Mouse (Mus musculus): ENCODE data around the gene Spata2l. TPM values are rescaled to one million over a fixed set of nuclear protein-coding genes. Genes with fewer than 3 reads are reported as not detected.
A peak's percentile ranks its signal among the peaks of the same experiment; 100 is the strongest.

Gene Spata2l
- polyA plus RNA-seq, 1 experiment = 0.25 TPM

- TF ChIP-seq EP300 (IDR thresholded peaks at IDR 0.05; ENCODE audit: insufficient read depth, low read depth, low read length) = no peak
- TF ChIP-seq POLR2A (IDR thresholded peaks at IDR 0.05; ENCODE audit: insufficient read depth, low read length) = no peak
- TF ChIP-seq CTCF (IDR thresholded peaks at IDR 0.05; ENCODE audit: low read depth, low read length) = no peak
- H3K4me3 ChIP-seq (ENCODE audit: low read depth, low read length) = no peak overlapping the region
- H3K36me3 ChIP-seq (ENCODE audit: control insufficient read depth, insufficient read depth, low read length, poor library complexity, severe bottlenecking) = peaks cover 11% of the 10 kb centered on the region; the same call in 1 of the 2 replicates
- no peak overlapping the region for H3K27ac ChIP-seq (ENCODE audit: insufficient read depth, low read length)
- H3K4me1 ChIP-seq (ENCODE audit: control insufficient read depth, insufficient read depth, low read length) = no peaks in the 10 kb centered on the region
- no peaks in the 10 kb centered on the region for H3K9me3 ChIP-seq (replicated peaks; ENCODE audit: control insufficient read depth, insufficient read depth, low read length, poor library complexity, severe bottlenecking)
- H3K9ac ChIP-seq (ENCODE audit: low read depth, poor library complexity, severe bottlenecking) = no peak overlapping the region
- H3K27me3 ChIP-seq (ENCODE audit: control insufficient read depth, insufficient read depth, low read length, poor library complexity, severe bottlenecking) = no peaks in the 10 kb centered on the region
Observed at GRCm38 (mm10) chr8:123228416-123228815, 7.6 kb downstream of the Spata2l start.

DNA sequence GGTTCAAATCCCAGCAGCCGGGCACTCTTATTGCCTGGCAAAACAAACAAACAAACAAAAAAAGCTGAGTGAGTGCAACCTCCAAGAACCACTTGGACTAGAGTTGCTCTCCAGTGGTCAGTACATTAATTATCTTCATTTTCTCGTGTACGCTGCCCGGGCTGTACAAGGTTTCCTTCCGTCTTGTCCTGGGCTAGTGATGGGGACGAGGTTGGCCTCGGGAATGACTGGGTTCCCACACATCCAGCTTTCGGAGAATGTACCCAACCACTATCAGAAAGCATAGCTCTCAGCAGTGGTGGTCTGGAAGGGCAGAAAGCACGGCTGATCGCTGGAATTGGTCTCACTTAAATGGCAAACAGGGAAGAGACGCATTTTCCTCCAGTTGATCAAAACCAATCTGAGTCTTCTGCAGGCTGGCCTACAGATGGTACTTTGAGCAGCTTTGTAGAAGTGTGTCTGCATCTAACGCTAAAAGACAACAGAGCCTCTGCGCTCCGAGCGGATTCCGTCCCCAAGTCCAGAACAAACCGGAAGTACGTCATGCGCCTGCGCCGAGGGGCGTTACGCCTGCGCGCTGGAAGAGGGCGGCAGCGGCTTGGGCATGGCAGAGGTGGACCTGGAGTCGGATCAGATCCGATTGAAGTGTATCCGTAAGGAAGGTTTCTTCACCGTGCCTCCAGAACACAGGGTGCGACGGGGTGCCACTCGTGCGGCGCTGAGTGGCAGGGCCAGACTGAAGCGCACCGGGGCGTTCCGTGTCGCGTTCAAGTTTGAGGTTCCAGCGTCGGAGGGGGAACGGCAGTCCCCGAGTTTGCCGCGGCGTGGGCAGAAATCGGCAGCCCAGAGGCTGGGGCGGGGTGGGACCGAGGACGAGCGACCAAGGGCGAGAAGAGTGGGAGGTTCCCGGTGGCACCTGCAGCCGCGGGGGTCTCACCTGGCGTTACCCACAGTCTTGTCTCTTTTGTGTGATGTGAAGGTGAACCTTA lies 11.5 kb downstream of the Spata2l start, which contains the start of gene Cdk10:
Gene Cdk10, plus strand, starts transcription at position 565 of the 989 bp plus-strand sequence.
- peak within 1 kb of the TSS; percentile 38; the same call in 1 of the 2 replicates for H3K27ac ChIP-seq (ENCODE audit: insufficient read depth, low read length)
- H3K27me3 ChIP-seq (ENCODE audit: control insufficient read depth, insufficient read depth, low read length, poor library complexity, severe bottlenecking) = no peaks in the 10 kb centered on the region
- H3K9ac ChIP-seq (ENCODE audit: low read depth, poor library complexity, severe bottlenecking) = peak within 1 kb of the TSS; percentile 86
- H3K9me3 ChIP-seq (replicated peaks; ENCODE audit: control insufficient read depth, insufficient read depth, low read length, poor library complexity, severe bottlenecking) = no peaks in the 10 kb centered on the region
- H3K36me3 ChIP-seq (ENCODE audit: control insufficient read depth, insufficient read depth, low read length, poor library complexity, severe bottlenecking) = peaks cover 11% of the 10 kb centered on the region; the same call in 1 of the 2 replicates
- TF ChIP-seq POLR2A (IDR thresholded peaks at IDR 0.05; ENCODE audit: insufficient read depth, low read length) (peak; percentile 98), EP300 (IDR thresholded peaks at IDR 0.05; ENCODE audit: insufficient read depth, low read depth, low read length) (no peak), CTCF (IDR thresholded peaks at IDR 0.05; ENCODE audit: low read depth, low read length) (no peak)
- no peaks in the 10 kb centered on the region for H3K4me1 ChIP-seq (ENCODE audit: control insufficient read depth, insufficient read depth, low read length)
- H3K4me3 ChIP-seq (ENCODE audit: low read depth, low read length) = peak within 1 kb of the TSS; percentile 88

DNA sequence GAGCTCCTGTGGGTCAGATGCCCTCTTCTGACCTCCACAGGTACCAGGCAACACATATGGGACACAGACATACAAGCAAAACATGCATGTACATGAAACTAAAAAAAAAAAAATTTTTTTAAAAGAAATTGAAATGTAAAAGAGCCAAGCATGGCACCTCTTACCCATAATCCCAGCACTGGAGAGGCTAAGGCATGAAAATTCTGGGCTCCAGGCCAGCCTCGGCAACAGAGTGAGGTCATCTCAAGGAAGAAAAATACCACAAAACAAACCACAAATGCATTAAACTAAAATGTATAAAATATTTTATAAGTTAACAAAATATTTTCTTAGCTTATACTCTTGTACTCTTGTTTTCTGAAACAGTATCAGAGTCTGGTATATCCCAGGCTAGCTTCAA lies 15.1 kb downstream of the Spata2l start:
- no peak overlapping the region for H3K27ac ChIP-seq (ENCODE audit: insufficient read depth, low read length)
- TF ChIP-seq POLR2A (IDR thresholded peaks at IDR 0.05; ENCODE audit: insufficient read depth, low read length) (no peak), EP300 (IDR thresholded peaks at IDR 0.05; ENCODE audit: insufficient read depth, low read depth, low read length) (no peak), CTCF (IDR thresholded peaks at IDR 0.05; ENCODE audit: low read depth, low read length) (no peak)
- H3K4me1 ChIP-seq (ENCODE audit: control insufficient read depth, insufficient read depth, low read length) = no peaks in the 10 kb centered on the region
- no peaks in the 10 kb centered on the region for H3K27me3 ChIP-seq (ENCODE audit: control insufficient read depth, insufficient read depth, low read length, poor library complexity, severe bottlenecking)
- H3K9me3 ChIP-seq (replicated peaks; ENCODE audit: control insufficient read depth, insufficient read depth, low read length, poor library complexity, severe bottlenecking) = no peaks in the 10 kb centered on the region
- H3K9ac ChIP-seq (ENCODE audit: low read depth, poor library complexity, severe bottlenecking) = no peak overlapping the region
- H3K36me3 ChIP-seq (ENCODE audit: control insufficient read depth, insufficient read depth, low read length, poor library complexity, severe bottlenecking) = no peaks in the 10 kb centered on the region
- no peak overlapping the region for H3K4me3 ChIP-seq (ENCODE audit: low read depth, low read length)

DNA sequence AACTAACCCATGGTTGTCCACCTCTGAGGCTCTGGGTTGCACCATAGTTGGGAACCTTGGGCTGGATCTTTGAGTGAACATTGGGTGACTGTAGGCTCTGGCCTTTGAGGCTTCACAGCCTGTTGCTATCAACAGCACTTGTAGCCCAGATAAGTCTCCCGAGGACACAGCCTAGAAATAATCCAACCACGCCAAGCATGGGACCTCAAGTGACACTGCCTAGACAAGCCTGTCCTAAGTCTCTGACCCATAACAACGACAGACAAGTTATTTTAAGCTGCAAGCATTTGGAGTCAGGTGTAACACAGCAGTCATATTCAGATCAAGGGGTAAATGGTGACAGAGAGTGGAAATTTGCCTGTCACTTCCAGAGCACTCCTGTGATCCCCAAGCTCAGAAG lies 20.6 kb downstream of the Spata2l start:
- no peaks in the 10 kb centered on the region for H3K4me1 ChIP-seq (ENCODE audit: control insufficient read depth, insufficient read depth, low read length)
- H3K27me3 ChIP-seq (ENCODE audit: control insufficient read depth, insufficient read depth, low read length, poor library complexity, severe bottlenecking) = no peaks in the 10 kb centered on the region
- no peaks in the 10 kb centered on the region for H3K9me3 ChIP-seq (replicated peaks; ENCODE audit: control insufficient read depth, insufficient read depth, low read length, poor library complexity, severe bottlenecking)
- H3K36me3 ChIP-seq (ENCODE audit: control insufficient read depth, insufficient read depth, low read length, poor library complexity, severe bottlenecking) = no peaks in the 10 kb centered on the region
- no peak overlapping the region for H3K27ac ChIP-seq (ENCODE audit: insufficient read depth, low read length)
- TF ChIP-seq EP300 (IDR thresholded peaks at IDR 0.05; ENCODE audit: insufficient read depth, low read depth, low read length) = no peak
- no peak for TF ChIP-seq CTCF (IDR thresholded peaks at IDR 0.05; ENCODE audit: low read depth, low read length)
- no peak for TF ChIP-seq POLR2A (IDR thresholded peaks at IDR 0.05; ENCODE audit: insufficient read depth, low read length)
- no peak overlapping the region for H3K4me3 ChIP-seq (ENCODE audit: low read depth, low read length)
- no peak overlapping the region for H3K9ac ChIP-seq (ENCODE audit: low read depth, poor library complexity, severe bottlenecking)

- H3K4me3 ChIP-seq (ENCODE audit: low read depth, low read length) = peak overlapping the region; percentile 83
- H3K9ac ChIP-seq (ENCODE audit: low read depth, poor library complexity, severe bottlenecking) = peak overlapping the region; percentile 66
- H3K27ac ChIP-seq (ENCODE audit: insufficient read depth, low read length) = peak overlapping the region; percentile 10; the same call in 1 of the 2 replicates
- no peaks in the 10 kb centered on the region for H3K4me1 ChIP-seq (ENCODE audit: control insufficient read depth, insufficient read depth, low read length)
- peaks cover 4% of the 10 kb centered on the region; the same call in 1 of the 2 replicates for H3K36me3 ChIP-seq (ENCODE audit: control insufficient read depth, insufficient read depth, low read length, poor library complexity, severe bottlenecking)
- TF ChIP-seq CTCF (IDR thresholded peaks at IDR 0.05; ENCODE audit: low read depth, low read length) (no peak), EP300 (IDR thresholded peaks at IDR 0.05; ENCODE audit: insufficient read depth, low read depth, low read length) (no peak), POLR2A (IDR thresholded peaks at IDR 0.05; ENCODE audit: insufficient read depth, low read length) (no peak)
- no peaks in the 10 kb centered on the region for H3K9me3 ChIP-seq (replicated peaks; ENCODE audit: control insufficient read depth, insufficient read depth, low read length, poor library complexity, severe bottlenecking)
- H3K27me3 ChIP-seq (ENCODE audit: control insufficient read depth, insufficient read depth, low read length, poor library complexity, severe bottlenecking) = no peaks in the 10 kb centered on the region
Observed at GRCm38 (mm10) chr8:123213118-123213772, 22.8 kb downstream of the Spata2l start.

Data from ES-Bruce4 (cell line).